In the genomic region with DNA sequence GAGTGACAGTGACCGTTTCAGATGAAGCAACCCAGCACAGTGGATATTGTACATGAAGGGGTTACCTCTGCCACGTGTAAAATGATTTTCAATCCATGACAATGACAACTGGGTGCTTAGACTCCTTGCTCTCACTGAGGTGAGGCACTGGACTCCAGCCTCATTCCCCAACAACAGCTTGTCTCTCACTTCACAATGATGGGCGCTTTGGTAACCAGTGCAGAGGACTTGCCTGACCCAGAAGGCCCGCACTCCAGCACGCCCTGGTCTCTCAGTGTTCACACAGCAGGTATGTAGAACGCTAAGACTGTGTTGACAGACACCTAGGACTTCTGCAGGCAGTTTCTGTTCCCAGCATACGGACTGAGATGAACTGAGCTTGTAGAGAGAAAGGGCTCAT, we compare ENCODE assay signal across 25 mouse cellular contexts.
"Had no signal": no experiment of that assay in that cellular context is flagged by ENCODE, and none has a peak within 500 bp of the region (broad histone marks: within the 10 kb centered on the region; RNA-seq: fewer than 3 reads in every experiment).

No protein-coding gene starts in this region.

- H3K27me3 ChIP-seq: heart, embryonic 12.5 days; hindbrain, embryonic 12.5 days; intestine, embryonic 15.5 days; kidney, embryonic 15.5 days; liver, embryonic 15.5 days had no signal

- H3K36me3 ChIP-seq: heart, embryonic 12.5 days; hindbrain, embryonic 10.5 days; hindbrain, embryonic 12.5 days; intestine, embryonic 15.5 days; kidney, embryonic 15.5 days; limb, embryonic 10.5 days; limb, embryonic 12.5 days; liver, embryonic 13.5 days; liver, embryonic 15.5 days had no signal

- H3K27ac ChIP-seq: gastrocnemius, adult 2 months; heart, adult 2 months; hindbrain, embryonic 10.5 days; hindbrain, embryonic 12.5 days; hindbrain, embryonic 14.5 days; intestine, embryonic 15.5 days; kidney, embryonic 15.5 days; layer of hippocampus, adult 2 months; left cerebral cortex, adult 2 months; limb, embryonic 10.5 days; limb, embryonic 12.5 days; liver, embryonic 13.5 days; liver, embryonic 15.5 days had no signal

- H3K4me3 ChIP-seq: gastrocnemius, adult 2 months; heart, adult 2 months; heart, embryonic 12.5 days; hindbrain, embryonic 10.5 days; hindbrain, embryonic 12.5 days; intestine, embryonic 15.5 days; kidney, embryonic 15.5 days; layer of hippocampus, adult 2 months; left cerebral cortex, adult 2 months; limb, embryonic 10.5 days; limb, embryonic 12.5 days; liver, embryonic 13.5 days; liver, embryonic 15.5 days had no signal

- H3K9ac ChIP-seq: heart, embryonic 12.5 days; hindbrain, embryonic 12.5 days; hindbrain, embryonic 14.5 days; intestine, embryonic 15.5 days; kidney, embryonic 15.5 days; limb, embryonic 12.5 days; liver, embryonic 13.5 days; liver, embryonic 15.5 days; liver, postnatal 0 days had no signal

- DNase-seq: gastrocnemius, adult 2 months; gastrocnemius, postnatal 10 days; gastrocnemius, postnatal 25 days; heart, adult 2 months; heart, postnatal 14 days; kidney, adult 2 months; kidney, adult 9 months; kidney, postnatal 25 days; kidney, postnatal 4 days; liver, embryonic 13.5 days; liver, postnatal 0 days had no signal

- H3K9me3 ChIP-seq: heart, embryonic 12.5 days; hindbrain, embryonic 10.5 days; hindbrain, embryonic 12.5 days; intestine, embryonic 15.5 days; kidney, embryonic 15.5 days; limb, embryonic 10.5 days; limb, embryonic 12.5 days; liver, embryonic 13.5 days; liver, embryonic 15.5 days had no signal

- H3K4me2 ChIP-seq: heart, embryonic 12.5 days; hindbrain, embryonic 12.5 days; hindbrain, embryonic 14.5 days; intestine, embryonic 15.5 days; kidney, embryonic 15.5 days; limb, embryonic 12.5 days; liver, embryonic 13.5 days; liver, embryonic 15.5 days had no signal

- H3K4me1 ChIP-seq: hindbrain, embryonic 12.5 days; limb, embryonic 10.5 days; limb, embryonic 12.5 days; liver, embryonic 13.5 days; liver, embryonic 15.5 days had no signal

- ATAC-seq: hindbrain, embryonic 16.5 days; inflammation-experienced regulatory T-cells, adult 6 months; intestine, embryonic 15.5 days; intestine, postnatal 0 days; liver, postnatal 0 days had no signal
